Mouse (Mus musculus) urinary bladder, postnatal 4 days (tissue): ENCODE measurements around the gene Zfp60.
"Not testable (repeated sequence)": the region's sequence is repeated elsewhere in the genome, so short reads cannot be mapped to it uniquely, and the experiment has no call there.

Experiments used
- DNase-seq, 2 experiments: peaks; one replicate each; pipeline ENCODE4 v3.0.0; 2021 to 2022; ENCODE audit warnings: low spot score in 2 of 2

Gene Zfp60

DNA sequence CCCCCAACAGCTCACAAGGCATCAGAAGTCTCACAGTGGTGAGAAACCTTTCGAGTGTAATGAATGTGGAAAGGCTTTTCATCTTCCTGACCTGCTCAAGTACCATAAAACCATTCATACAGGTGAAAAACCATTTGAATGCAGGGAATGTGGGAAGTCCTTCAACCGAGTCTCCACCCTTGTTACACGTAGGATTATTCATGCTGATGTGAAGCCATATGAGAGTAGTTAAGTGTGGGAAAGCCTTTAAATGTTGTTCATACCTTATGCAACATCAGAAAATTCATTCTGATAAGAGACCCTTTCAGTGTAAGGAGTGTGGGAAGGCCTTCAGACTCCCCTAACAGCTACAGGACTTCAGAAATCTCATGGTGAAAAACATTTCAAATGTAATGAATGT, 62.7 kb downstream of the Zfp60 start:
- not testable (repeated sequence) for DNase-seq

- no peak for DNase-seq
Observed at GRCm38 (mm10) chr7:27794566-27794965, 63.4 kb downstream of the Zfp60 start.

DNA sequence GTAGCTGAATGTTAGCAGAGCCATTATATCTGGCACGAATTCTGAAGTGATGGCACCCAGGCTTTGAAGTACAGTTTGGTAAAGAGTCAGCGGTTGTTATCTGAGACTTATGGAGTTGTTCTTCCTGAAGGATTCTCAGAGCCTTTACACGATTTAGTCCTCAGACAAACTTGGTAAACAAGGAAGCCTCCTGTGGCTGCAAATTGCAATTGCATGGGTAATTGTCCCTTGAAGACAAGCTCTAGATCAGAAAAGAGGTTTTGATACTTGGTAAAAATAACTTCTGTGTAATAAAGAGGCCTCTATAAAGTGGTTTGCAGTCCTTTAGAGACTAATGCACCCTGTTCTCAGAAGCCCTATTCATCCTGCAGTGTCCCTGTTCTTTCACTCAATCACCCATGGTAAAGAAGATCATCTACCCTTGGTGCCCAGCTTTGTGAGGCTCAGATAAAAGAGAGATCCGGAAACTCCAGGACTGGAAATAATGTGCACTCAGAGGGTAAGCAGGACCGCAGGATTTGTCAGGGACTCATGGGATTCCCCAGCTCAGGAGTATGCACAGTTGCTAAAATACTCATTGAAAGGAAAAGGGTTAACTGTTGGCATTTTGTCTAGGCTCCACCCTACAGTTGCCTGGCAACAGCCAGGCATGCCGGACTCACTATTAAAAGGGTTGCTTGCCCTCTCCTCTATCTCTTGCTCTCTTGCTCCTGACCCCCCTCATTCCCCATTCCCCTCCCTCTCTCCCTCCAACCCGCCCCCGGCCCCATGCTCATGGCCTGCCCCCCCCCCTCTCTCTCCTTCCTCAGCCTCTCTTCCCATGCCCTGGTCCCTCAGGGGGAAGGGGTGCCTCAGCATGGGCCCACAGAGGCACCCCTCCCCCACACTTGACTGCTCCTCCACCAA, 67.0 kb downstream of the Zfp60 start:
- DNase-seq = no peak

DNA sequence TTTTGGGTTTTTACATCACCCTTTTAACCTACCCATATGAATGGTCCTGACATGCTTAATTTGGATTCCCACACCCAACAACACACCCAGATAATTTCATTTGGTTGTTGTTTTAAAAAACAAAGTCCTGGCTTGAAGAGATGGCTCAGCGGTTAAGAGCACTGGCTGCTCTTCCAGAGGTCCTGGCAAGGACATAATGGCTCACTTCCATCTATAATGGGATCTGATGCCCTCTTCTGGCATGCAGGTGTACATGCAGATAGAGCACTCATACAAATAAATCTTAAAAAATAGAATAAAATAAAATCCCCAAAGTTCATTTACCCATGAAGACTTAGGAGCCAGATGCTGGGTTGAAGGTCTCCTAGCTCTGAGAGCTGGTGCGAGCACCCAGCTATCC, 69.9 kb downstream of the Zfp60 start:
- DNase-seq = no peak

GRCm38 (mm10) chr7:27802986-27803385, 71.8 kb downstream of the Zfp60 start:
- DNase-seq = no peak
